Mouse (Mus musculus) stomach, postnatal 0 days (tissue): ENCODE measurements around the gene Sgms1.

Source experiments
- CTCF ChIP-seq: IDR thresholded peaks from 2 replicates; pipeline ENCODE4 v1.5.1; 2016; ENCODE audit warnings: antibody characterized with exemption, low read depth, mild to moderate bottlenecking, moderate library complexity
- EP300 ChIP-seq: optimal IDR thresholded peaks from 2 replicates; pipeline ENCODE3; 2016; ENCODE audit warnings: antibody characterized with exemption

GRCm38 (mm10) chr19:32111866-32112790, 277.4 kb downstream of the Sgms1 start:
- TF ChIP-seq CTCF (no peak), EP300 (no peak)
